In genomic region chr3:9629951-9630350, GRCm38 (mm10) we compare ENCODE assay signal across 8 mouse cellular contexts. TPM values are rescaled to one million over a fixed set of nuclear protein-coding genes. Genes with fewer than 3 reads are reported as not detected.
A peak's percentile ranks its signal among the peaks of the same experiment; 100 is the strongest.
DNase-seq lines count a peak whose midpoint lies in the region; ATAC-seq lines count a peak whose summit lies in the region.

No protein-coding gene starts in this region.

- H3K27ac ChIP-seq in embryonic facial prominence, embryonic 10.5 days (replicated peaks), result peak overlapping the region; percentile 78
- H3K27ac ChIP-seq in heart, embryonic 11.5 days (ENCODE audit: low read depth, low read length), result no peak overlapping the region
- no peak overlapping the region for H3K27ac ChIP-seq in limb, embryonic 13.5 days
- no peak overlapping the region; the same call in 1 of the 2 replicates for H3K27ac ChIP-seq in midbrain, embryonic 16.5 days (ENCODE audit: low read length)

- WGBS in embryonic facial prominence, embryonic 10.5 days, result 24% methylated on average over 17 of the region's 17 CpGs
- WGBS in heart, embryonic 11.5 days (ENCODE audit: insufficient replicate concordance), result 14% methylated on average over 17 of the region's 17 CpGs
- WGBS in limb, embryonic 13.5 days, result 10% methylated on average over 17 of the region's 17 CpGs
- 10% methylated on average over 17 of the region's 17 CpGs for WGBS in midbrain, embryonic 16.5 days

- no peak for ATAC-seq in heart, embryonic 11.5 days (replicated peaks; ENCODE audit: insufficient number of reproducible peaks, low FRiP score, low TSS enrichment)
- no peak for ATAC-seq in limb, embryonic 13.5 days (ENCODE audit: low FRiP score, low read depth)
- peak; percentile 68; the same call in 1 of the 2 replicates for ATAC-seq in midbrain, embryonic 16.5 days

- DNase-seq in cerebellum, adult 18-20 months, result peak; percentile 22
- no peak for DNase-seq in cerebellum, adult 11 months
- DNase-seq in embryonic facial prominence, embryonic 10.5 days (ENCODE audit: low spot score), result peak; percentile 55
- DNase-seq in kidney, adult 9 months, result peak; percentile 34
- DNase-seq in spleen, postnatal 4 days (ENCODE audit: low spot score in 2 of 2), result no peak

- peaks cover 17% of the 10 kb centered on the region; the same call in 1 of the 2 replicates for H3K27me3 ChIP-seq in embryonic facial prominence, embryonic 10.5 days (replicated peaks; ENCODE audit: low read depth, poor library complexity, severe bottlenecking)
- no peaks in the 10 kb centered on the region; the same call in 1 of the 2 replicates for H3K27me3 ChIP-seq in heart, embryonic 11.5 days (ENCODE audit: control insufficient read depth, insufficient read depth, low read length)
- H3K27me3 ChIP-seq in limb, embryonic 13.5 days, result peaks cover 11% of the 10 kb centered on the region
- H3K27me3 ChIP-seq in midbrain, embryonic 16.5 days (ENCODE audit: control insufficient read depth, insufficient read depth, low read depth, low read length), result no peaks in the 10 kb centered on the region

- H3K4me1 ChIP-seq in embryonic facial prominence, embryonic 10.5 days, result peaks cover 17% of the 10 kb centered on the region
- H3K4me1 ChIP-seq in heart, embryonic 11.5 days (ENCODE audit: control insufficient read depth, insufficient read depth, low read length), result no peaks in the 10 kb centered on the region
- H3K4me1 ChIP-seq in limb, embryonic 13.5 days, result peaks cover 12% of the 10 kb centered on the region
- H3K4me1 ChIP-seq in midbrain, embryonic 16.5 days (ENCODE audit: control insufficient read depth, insufficient read depth, low read length), result peaks cover 3% of the 10 kb centered on the region

- H3K9ac ChIP-seq in heart, embryonic 11.5 days (ENCODE audit: low read depth, low read length), result peak overlapping the region; percentile 59; the same call in 1 of the 2 replicates
- peak overlapping the region; percentile 53 for H3K9ac ChIP-seq in limb, embryonic 13.5 days
- no peak overlapping the region; the same call in 1 of the 2 replicates for H3K9ac ChIP-seq in midbrain, embryonic 16.5 days (ENCODE audit: low read depth, low read length)

- H3K4me3 ChIP-seq in embryonic facial prominence, embryonic 10.5 days, result peak overlapping the region; percentile 42
- peak overlapping the region; percentile 25; the same call in 1 of the 2 replicates for H3K4me3 ChIP-seq in heart, embryonic 11.5 days (ENCODE audit: low read depth, low read length)
- H3K4me3 ChIP-seq in limb, embryonic 13.5 days, result peak overlapping the region; percentile 23
- H3K4me3 ChIP-seq in midbrain, embryonic 16.5 days (ENCODE audit: low read depth, low read length), result peak overlapping the region; percentile 17

- no peaks in the 10 kb centered on the region for H3K9me3 ChIP-seq in embryonic facial prominence, embryonic 10.5 days
- H3K9me3 ChIP-seq in heart, embryonic 11.5 days (replicated peaks; ENCODE audit: control insufficient read depth, low read length), result no peaks in the 10 kb centered on the region
- H3K9me3 ChIP-seq in limb, embryonic 13.5 days, result no peaks in the 10 kb centered on the region
- no peaks in the 10 kb centered on the region for H3K9me3 ChIP-seq in midbrain, embryonic 16.5 days (replicated peaks; ENCODE audit: control insufficient read depth, low read length, poor library complexity, severe bottlenecking)

- no peaks in the 10 kb centered on the region for H3K36me3 ChIP-seq in embryonic facial prominence, embryonic 10.5 days (replicated peaks)
- H3K36me3 ChIP-seq in heart, embryonic 11.5 days (ENCODE audit: control insufficient read depth, insufficient read depth, low read length), result no peaks in the 10 kb centered on the region
- H3K36me3 ChIP-seq in limb, embryonic 13.5 days, result no peaks in the 10 kb centered on the region
- H3K36me3 ChIP-seq in midbrain, embryonic 16.5 days (ENCODE audit: control insufficient read depth, insufficient read depth, low read length), result no peaks in the 10 kb centered on the region

- peak overlapping the region; percentile 60 for H3K4me2 ChIP-seq in heart, embryonic 11.5 days
- H3K4me2 ChIP-seq in limb, embryonic 13.5 days (replicated peaks), result peak overlapping the region; percentile 57
- peak overlapping the region; percentile 45 for H3K4me2 ChIP-seq in midbrain, embryonic 16.5 days (ENCODE audit: low read length)

RNA-seq across cellular contexts. Expression of gene Zfp704, which starts 20.1 kb away (rescaled TPM):
- polyA plus RNA-seq in embryonic facial prominence, embryonic 10.5 days (2016; fragmentation: Nextera tagmentation; extraction: Ambion mirVana), result 7.4 and 7.7 TPM in 2 replicates
- 7.9 and 8.2 TPM in 2 replicates for polyA plus RNA-seq in heart, embryonic 11.5 days (2014; fragmentation: Nextera tagmentation; extraction: Ambion mirVana)
- 11.1 and 11.9 TPM in 2 replicates for polyA plus RNA-seq in limb, embryonic 13.5 days (2015; fragmentation: Nextera tagmentation; extraction: Ambion mirVana)
- polyA plus RNA-seq in midbrain, embryonic 16.5 days (2015; fragmentation: Nextera tagmentation; extraction: Ambion mirVana), result 14.6 and 14.8 TPM in 2 replicates

Comparison
In these comparisons a context has a peak if more than half of its experiments do, and no peak if none do; other contexts are left out.
1. DNase-seq: peak in cerebellum, adult 18-20 months (2 of 2), embryonic facial prominence, embryonic 10.5 days (single experiment) and kidney, adult 9 months (single experiment); none in cerebellum, adult 11 months (single experiment) and spleen, postnatal 4 days (0 of 2).
2. Peak in every context shown above with its lines, with median percentiles within 50 percentile points of each other: H3K4me3 ChIP-seq and H3K4me2 ChIP-seq.